Mouse (Mus musculus) embryonic facial prominence, embryonic 11.5 days (tissue): Measurements from ENCODE around the gene Hist1h2bk. TPM values are rescaled to one million over a fixed set of nuclear protein-coding genes. Genes with fewer than 3 reads are reported as not detected.
"Not testable (repeated sequence)": the region's sequence is repeated elsewhere in the genome, so short reads cannot be mapped to it uniquely, and the experiment has no call there.

Experiments
- ATAC-seq: fragments of 200-750 bp; cut with Nextera tagmentation; replicated peaks from 2 replicates; pipeline ENCODE4 v1.8.0; 2017; ENCODE audit warnings: low read depth; ENCODE audit not compliant: insufficient number of reproducible peaks, low FRiP score, low TSS enrichment
- DNase-seq: peaks from one replicate; pipeline ENCODE4 v3.0.0-alpha.2; 2015; ENCODE audit warnings: low spot score
- H3K27ac ChIP-seq: fragments of 300-500 bp; sonication (generic); replicated peaks from 2 replicates; pipeline ENCODE4 v1.5.1; 2014; ENCODE audit warnings: mild to moderate bottlenecking, low read depth, low read length, control low read depth
- H3K27me3 ChIP-seq: fragments of 300-500 bp; sonication (generic); 2 replicates; pipeline ENCODE4 v1.6.1; 2014; ENCODE audit warnings: mild to moderate bottlenecking, low read length, moderate library complexity, mixed read lengths; ENCODE audit not compliant: control insufficient read depth, insufficient read depth
- H3K36me3 ChIP-seq: fragments of 300-500 bp; sonication (generic); replicated peaks from 2 replicates; pipeline ENCODE4 v1.6.1; 2014; ENCODE audit warnings: low read depth, mild to moderate bottlenecking, low read length, moderate library complexity, mixed read lengths; ENCODE audit not compliant: control insufficient read depth, insufficient read depth
- H3K4me1 ChIP-seq: fragments of 300-500 bp; sonication (generic); 2 replicates; pipeline ENCODE4 v1.6.1; 2014; ENCODE audit warnings: low read length, mixed read lengths; ENCODE audit not compliant: control insufficient read depth, insufficient read depth
- H3K4me2 ChIP-seq: fragments of 300-500 bp; sonication (generic); 2 replicates; pipeline ENCODE4 v1.6.1; 2014; ENCODE audit warnings: low read depth, mild to moderate bottlenecking, control low read depth, low read length, moderate library complexity
- H3K4me3 ChIP-seq: fragments of 300-500 bp; sonication (generic); 2 replicates; pipeline ENCODE4 v1.5.1; 2014; ENCODE audit warnings: low read depth, low read length, control low read depth
- H3K9ac ChIP-seq: fragments of 300-500 bp; sonication (generic); replicated peaks from 2 replicates; pipeline ENCODE4 v1.6.1; 2014; ENCODE audit warnings: mild to moderate bottlenecking, control low read depth, low read length
- H3K9me3 ChIP-seq: fragments of 300-500 bp; sonication (generic); replicated peaks from 2 replicates; pipeline ENCODE4 v1.6.1; 2016; ENCODE audit warnings: mild to moderate bottlenecking, low read length, inconsistent platforms, mixed read lengths; ENCODE audit not compliant: control insufficient read depth
- WGBS: fragments of 180-500 bp; shearing (Covaris S2); extraction: QIAGEN DNeasy Blood & Tissue Kit; methylation state at CpG from one replicate; pipeline ENCODE4 v1.1.7; 2014; 5-methylcytosine and 5-hydroxymethylcytosine counted together
- microRNA-seq: library from miRNA; unstranded; fragments of <30 nt; microRNA quantifications from one replicate; pipeline ENCODE4, GENCODE M21; 2016; ENCODE audit warnings: borderline number of aligned reads
- polyA plus RNA-seq: library from polyadenylated mRNA; unstranded; fragments of >200 nt; fragmentation: Nextera tagmentation; extraction: Ambion mirVana; gene quantifications from 2 replicates; pipeline ENCODE4 v1.2.1, GENCODE M21; 2014

The Hist1h2bk gene
- polyA plus RNA-seq, 1 experiment from 2014 or later, result 15.9 TPM

DNA sequence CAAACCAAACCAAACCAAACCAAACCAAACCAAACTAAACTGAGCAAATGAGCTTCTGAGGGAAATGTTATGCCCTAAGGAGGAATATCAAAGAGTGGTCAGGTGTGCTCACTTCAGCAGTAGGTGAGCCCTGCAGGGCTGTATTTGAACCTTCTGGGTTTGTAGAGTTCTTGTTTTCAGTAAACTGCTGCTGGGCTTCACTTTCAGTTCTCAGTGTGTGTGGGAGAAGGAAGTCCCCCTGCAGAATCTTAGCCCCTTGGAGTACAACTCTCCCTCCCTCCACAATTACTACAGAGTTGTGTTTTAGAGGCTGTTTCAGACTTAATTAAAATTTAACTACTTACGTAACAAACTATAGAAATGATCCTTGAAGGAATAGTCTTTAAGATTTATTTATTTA, 18.1 kb downstream of the Hist1h2bk start:
- H3K36me3 ChIP-seq, result no peaks in the 10 kb centered on the region
- DNase-seq (no peak), ATAC-seq (no peak)
- H3K4me1 ChIP-seq, result no peaks in the 10 kb centered on the region
- H3K4me2 ChIP-seq, result no peak overlapping the region
- H3K9ac ChIP-seq, result no peak overlapping the region
- 91% methylated on average over 1 of the region's 1 CpGs for WGBS
- no peaks in the 10 kb centered on the region for H3K9me3 ChIP-seq
- no peak overlapping the region for H3K27ac ChIP-seq
- no peaks in the 10 kb centered on the region for H3K27me3 ChIP-seq
- H3K4me3 ChIP-seq, result no peak overlapping the region

DNA sequence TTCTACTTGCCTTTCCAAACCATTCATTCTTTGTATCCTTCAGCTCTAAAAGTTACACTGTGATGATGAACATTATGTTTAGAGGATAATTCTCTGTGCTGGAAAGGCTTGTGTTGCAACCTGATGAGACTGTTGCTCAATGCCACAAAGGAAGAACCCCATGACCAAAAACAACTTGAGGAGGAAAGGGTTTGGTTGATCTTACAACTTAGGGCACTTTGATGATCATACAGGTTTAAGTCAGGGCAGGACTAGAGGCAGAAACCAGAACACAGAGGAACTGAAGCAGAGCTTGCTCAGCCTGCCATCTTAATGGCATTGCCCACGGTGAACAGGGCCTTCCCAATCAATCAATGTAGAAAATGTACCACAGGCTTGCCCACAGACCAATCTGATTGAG, 25.8 kb downstream of the Hist1h2bk start:
- no peaks in the 10 kb centered on the region for H3K36me3 ChIP-seq
- no peak for ATAC-seq

DNA sequence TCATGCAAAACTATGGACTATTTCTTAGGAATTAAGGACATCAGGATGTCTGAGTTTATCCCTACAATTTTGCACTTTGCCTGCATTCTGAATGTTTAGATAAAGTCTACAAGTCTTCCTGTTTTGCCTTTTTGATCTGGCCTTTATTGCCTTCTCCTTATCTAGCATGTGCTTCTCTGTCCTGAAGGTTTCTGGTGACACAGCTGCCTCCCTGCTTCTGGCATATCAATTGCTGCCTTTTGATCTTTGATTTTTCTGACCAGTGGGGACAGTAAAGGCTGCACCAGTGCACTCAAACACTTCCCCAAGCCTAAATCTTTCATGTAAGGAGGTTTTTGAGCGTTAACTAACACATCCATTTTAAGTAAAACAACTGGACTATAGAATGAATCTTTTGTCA, 27.8 kb downstream of the Hist1h2bk start:
- ATAC-seq, result no peak

More for the DNA sequence above, 25.8 kb downstream of the Hist1h2bk start:
- 68% methylated on average over 1 of the region's 1 CpGs for WGBS
- Histone ChIP-seq H3K4me3 (no peak overlapping the region), H3K27ac (no peak overlapping the region), H3K27me3 (no peaks in the 10 kb centered on the region), H3K4me2 (no peak overlapping the region), H3K9me3 (no peaks in the 10 kb centered on the region), H3K4me1 (no peaks in the 10 kb centered on the region), H3K9ac (no peak overlapping the region)
- no peak for DNase-seq

DNA sequence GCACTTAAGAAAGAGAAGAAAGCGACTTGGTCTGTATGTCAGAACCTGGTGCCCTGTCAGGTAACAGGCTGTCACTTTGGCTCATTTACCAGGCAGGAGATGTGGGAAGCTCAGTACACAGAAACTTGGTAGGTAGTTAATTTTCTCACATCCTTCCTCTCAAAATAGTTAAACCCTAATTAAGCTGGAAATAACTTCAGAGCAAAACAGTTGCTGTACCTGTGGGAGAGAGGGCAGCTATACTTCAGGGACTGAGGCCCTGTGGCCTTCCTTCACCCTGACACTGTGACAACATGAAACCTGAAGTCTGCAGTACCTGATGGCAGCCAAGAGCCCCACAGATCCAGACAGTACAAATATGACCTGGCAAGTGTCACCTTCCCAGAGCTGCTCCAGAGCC, 48.5 kb downstream of the Hist1h2bk start, which contains the start of gene Vmn1r188:
TSS of gene Vmn1r188 (plus strand) at position 301 of the 400 bp plus-strand sequence.
- H3K27me3 ChIP-seq, H3K9me3 ChIP-seq, H3K4me2 ChIP-seq, H3K27ac ChIP-seq, ATAC-seq, H3K36me3 ChIP-seq, H3K9ac ChIP-seq, DNase-seq, H3K4me1 ChIP-seq, H3K4me3 ChIP-seq: not testable (repeated sequence)
- WGBS, result 96% methylated on average over 1 of the region's 1 CpGs

More for the DNA sequence above, 27.8 kb downstream of the Hist1h2bk start:
- no peaks in the 10 kb centered on the region for H3K36me3 ChIP-seq
- 69% methylated on average over 1 of the region's 1 CpGs for WGBS
- DNase-seq, result no peak
- H3K9ac ChIP-seq, result no peak overlapping the region
- no peaks in the 10 kb centered on the region for H3K27me3 ChIP-seq
- H3K4me1 ChIP-seq, result no peaks in the 10 kb centered on the region
- no peak overlapping the region for H3K4me2 ChIP-seq
- no peak overlapping the region for H3K27ac ChIP-seq
- no peaks in the 10 kb centered on the region for H3K9me3 ChIP-seq
- no peak overlapping the region for H3K4me3 ChIP-seq

Small RNA genes within 50 kb of the gene (microRNA-seq; reads per million reads assigned to microRNA genes)
- gene Gm26300 (not detected), gene Gm44390 (not detected), gene Gm44486 (not detected)

Other genes with a start within 250 kb of the Hist1h2bk start
- 3.7 and 7.3 TPM in 2 replicates for gene Hist1h2an, start 248.7 kb upstream of the Hist1h2bk start, polyA plus RNA-seq
- 3.1 and 3.8 TPM in 2 replicates for gene Hist1h2bp, start 248.4 kb upstream of the Hist1h2bk start, polyA plus RNA-seq
- 23.5 and 23.8 TPM in 2 replicates for gene Hist1h2bq, start 225.7 kb upstream of the Hist1h2bk start, polyA plus RNA-seq
- gene Hist1h2ao, start 225.4 kb upstream of the Hist1h2bk start, polyA plus RNA-seq, result 2.8 TPM in 1 of 2 replicates, not detected in the other
- gene Hist1h4m, start 224.1 kb upstream of the Hist1h2bk start, polyA plus RNA-seq, result not detected in 2 replicates
- 13.9 and 16.6 TPM in 2 replicates for gene Hist1h4n, start 203.7 kb upstream of the Hist1h2bk start, polyA plus RNA-seq
- gene Hist1h2ap, start 202.4 kb upstream of the Hist1h2bk start, polyA plus RNA-seq, result 5,875 and 5,942 TPM in 2 replicates
- 23.1 and 25.1 TPM in 2 replicates for gene Hist1h2br, start 202.1 kb upstream of the Hist1h2bk start, polyA plus RNA-seq
- 28.2 and 30.4 TPM in 2 replicates for gene Zfp184, start 90.8 kb upstream of the Hist1h2bk start, polyA plus RNA-seq
- 0.24 TPM in 1 of 2 replicates, not detected in the other for gene Pom121l2, start 54.7 kb upstream of the Hist1h2bk start, polyA plus RNA-seq
- gene Prss16, start 26.1 kb upstream of the Hist1h2bk start, polyA plus RNA-seq, result 0.25 and 0.50 TPM in 2 replicates
- gene Hist1h2ah, start 302 bp upstream of the Hist1h2bk start, polyA plus RNA-seq, result 4.2 and 20.5 TPM in 2 replicates
- 31.9 and 34.5 TPM in 2 replicates for gene Hist1h4i, start 5.5 kb downstream of the Hist1h2bk start, polyA plus RNA-seq
- gene Hist1h2ag, start 7.1 kb downstream of the Hist1h2bk start, polyA plus RNA-seq, result 99.8 and 102 TPM in 2 replicates
- gene Hist1h2bj, start 7.3 kb downstream of the Hist1h2bk start, polyA plus RNA-seq, result 14.2 and 16.0 TPM in 2 replicates
- not detected in 2 replicates for gene Vmn1r188, start 48.6 kb downstream of the Hist1h2bk start, polyA plus RNA-seq
- gene Vmn1r189, start 70.0 kb downstream of the Hist1h2bk start, polyA plus RNA-seq, result not detected in 2 replicates
- not detected in 2 replicates for gene Vmn1r191, start 148.1 kb downstream of the Hist1h2bk start, polyA plus RNA-seq
- gene Vmn1r192, start 155.3 kb downstream of the Hist1h2bk start, polyA plus RNA-seq, result not detected in 2 replicates
- not detected in 2 replicates for gene Vmn1r193, start 187.3 kb downstream of the Hist1h2bk start, polyA plus RNA-seq
- gene Vmn1r194, start 208.3 kb downstream of the Hist1h2bk start, polyA plus RNA-seq, result not detected in 2 replicates
- not detected in 2 replicates for gene Vmn1r195, start 234.7 kb downstream of the Hist1h2bk start, polyA plus RNA-seq